Mouse (Mus musculus): ENCODE results near the gene Slc39a7. TPM values are rescaled to one million over a fixed set of nuclear protein-coding genes. Genes with fewer than 3 reads are reported as not detected.
"Not testable (repeated sequence)": the region's sequence is repeated elsewhere in the genome, so short reads cannot be mapped to it uniquely, and the experiment has no call there.

The Slc39a7 gene
- total and polyA plus RNA-seq, 2 experiments from 2014 or later = 152 to 229 TPM

DNA sequence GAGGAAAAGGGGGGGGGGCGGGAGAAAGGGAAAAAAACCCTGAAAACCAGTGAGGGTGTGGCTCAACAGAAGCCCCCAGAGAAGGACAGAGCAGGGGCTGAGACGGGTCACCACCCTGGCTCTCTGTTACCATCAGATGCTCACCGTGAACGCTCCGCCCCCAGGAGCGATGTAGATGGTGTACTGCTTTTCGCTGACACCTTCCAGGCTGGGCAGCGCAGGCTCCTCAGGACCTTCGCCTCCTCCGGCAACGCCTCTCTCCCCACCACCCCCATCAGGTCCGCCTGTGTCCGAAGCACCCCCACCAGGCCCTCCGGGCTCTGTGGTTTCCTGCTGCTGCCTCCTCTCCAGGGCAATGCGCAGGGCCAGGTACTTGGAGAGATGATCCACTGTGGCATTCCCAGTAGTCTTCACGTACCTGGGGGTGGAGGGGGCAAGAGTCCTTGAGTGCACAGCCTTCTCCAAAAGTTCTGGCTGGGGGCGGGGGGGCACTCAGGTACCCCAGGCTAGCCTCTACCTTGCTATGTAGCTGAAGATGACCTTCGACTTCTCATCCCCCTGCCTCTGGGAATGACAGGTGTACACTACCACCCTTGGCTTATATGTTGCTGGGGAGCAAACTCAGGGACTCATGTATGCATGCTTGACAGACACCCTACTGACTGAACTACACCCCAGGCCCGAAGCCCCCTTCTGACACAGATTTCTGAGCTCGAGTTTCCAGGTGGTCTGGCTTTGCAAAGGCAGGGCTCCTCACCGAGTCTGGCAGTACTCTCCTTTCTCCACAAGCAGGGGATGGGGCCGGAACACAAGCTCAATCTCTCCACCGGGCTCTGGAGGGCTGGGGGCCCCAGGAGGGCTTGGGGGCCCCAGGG is 9.7 kb downstream of the Slc39a7 start:
- no peak overlapping the region for H3K4me3 ChIP-seq (ENCODE audit: low read depth, low read length)
- no peaks in the 10 kb centered on the region for H3K27me3 ChIP-seq (ENCODE audit: insufficient read depth, low read length)
- H3K9ac ChIP-seq (replicated peaks; ENCODE audit: low read length, poor library complexity, severe bottlenecking) = no peak overlapping the region
- no peak for TF ChIP-seq CTCF (IDR thresholded peaks at IDR 0.05)
- DNase-seq (ENCODE audit: low spot score) = no peak
- no peak overlapping the region for H3K27ac ChIP-seq (ENCODE audit: low read depth, low read length)
- ATAC-seq (ENCODE audit: low FRiP score) = no peak
- H3K4me2 ChIP-seq (ENCODE audit: low read depth, low read length, poor library complexity, severe bottlenecking) = no peak overlapping the region
- H3K9me3 ChIP-seq (ENCODE audit: low read length) = no peaks in the 10 kb centered on the region
- WGBS = 95% methylated on average over 23 of the region's 23 CpGs
- H3K4me1 ChIP-seq (ENCODE audit: insufficient read depth, low read length) = peaks cover 17% of the 10 kb centered on the region; the same call in 1 of the 2 replicates
- peaks cover 10% of the 10 kb centered on the region; the same call in 1 of the 2 replicates for H3K36me3 ChIP-seq (ENCODE audit: insufficient read depth, low read length)

- H3K36me3 ChIP-seq (ENCODE audit: insufficient read depth, low read length) = no peaks in the 10 kb centered on the region
Observed at GRCm38 (mm10) chr17:34013436-34013835, 18.0 kb downstream of the Slc39a7 start.

GRCm38 (mm10) chr17:34010156-34010555 is 21.3 kb downstream of the Slc39a7 start:
- H3K4me3 ChIP-seq (ENCODE audit: low read depth, low read length) = no peak overlapping the region
- no peak overlapping the region for H3K27ac ChIP-seq (ENCODE audit: low read depth, low read length)
- no peaks in the 10 kb centered on the region for H3K4me1 ChIP-seq (ENCODE audit: insufficient read depth, low read length)
- no peak overlapping the region for H3K9ac ChIP-seq (replicated peaks; ENCODE audit: low read length, poor library complexity, severe bottlenecking)
- ATAC-seq (ENCODE audit: low FRiP score) = no peak
- no peaks in the 10 kb centered on the region for H3K36me3 ChIP-seq (ENCODE audit: insufficient read depth, low read length)
- no peak for TF ChIP-seq CTCF (IDR thresholded peaks at IDR 0.05)
- no peaks in the 10 kb centered on the region for H3K27me3 ChIP-seq (ENCODE audit: insufficient read depth, low read length)
- WGBS = 71% methylated on average over 5 of the region's 5 CpGs
- no peaks in the 10 kb centered on the region for H3K9me3 ChIP-seq (ENCODE audit: low read length)
- no peak for DNase-seq (ENCODE audit: low spot score)
- H3K4me2 ChIP-seq (ENCODE audit: low read depth, low read length, poor library complexity, severe bottlenecking) = no peak overlapping the region

More at GRCm38 (mm10) chr17:34013436-34013835, 18.0 kb downstream of the Slc39a7 start:
- DNase-seq (ENCODE audit: low spot score) (no peak), ATAC-seq (ENCODE audit: low FRiP score) (no peak)
- H3K27ac ChIP-seq (ENCODE audit: low read depth, low read length) = no peak overlapping the region
- WGBS = 89% methylated on average over 8 of the region's 8 CpGs
- H3K4me2 ChIP-seq (ENCODE audit: low read depth, low read length, poor library complexity, severe bottlenecking) = no peak overlapping the region
- H3K4me3 ChIP-seq (ENCODE audit: low read depth, low read length) = no peak overlapping the region
- H3K9me3 ChIP-seq (ENCODE audit: low read length) = no peaks in the 10 kb centered on the region
- H3K9ac ChIP-seq (replicated peaks; ENCODE audit: low read length, poor library complexity, severe bottlenecking) = no peak overlapping the region
- TF ChIP-seq CTCF (IDR thresholded peaks at IDR 0.05) = no peak
- H3K27me3 ChIP-seq (ENCODE audit: insufficient read depth, low read length) = no peaks in the 10 kb centered on the region
- H3K4me1 ChIP-seq (ENCODE audit: insufficient read depth, low read length) = no peaks in the 10 kb centered on the region

GRCm38 (mm10) chr17:34006570-34006969 is 24.9 kb downstream of the Slc39a7 start:
- no peak overlapping the region for H3K9ac ChIP-seq (replicated peaks; ENCODE audit: low read length, poor library complexity, severe bottlenecking)
- no peaks in the 10 kb centered on the region for H3K27me3 ChIP-seq (ENCODE audit: insufficient read depth, low read length)
- no peak overlapping the region for H3K4me3 ChIP-seq (ENCODE audit: low read depth, low read length)
- 66% methylated on average over 2 of the region's 2 CpGs for WGBS
- no peak overlapping the region for H3K27ac ChIP-seq (ENCODE audit: low read depth, low read length)
- no peaks in the 10 kb centered on the region for H3K9me3 ChIP-seq (ENCODE audit: low read length)
- H3K4me1 ChIP-seq (ENCODE audit: insufficient read depth, low read length) = no peaks in the 10 kb centered on the region
- no peak for ATAC-seq (ENCODE audit: low FRiP score)
- DNase-seq (ENCODE audit: low spot score) = no peak
- H3K36me3 ChIP-seq (ENCODE audit: insufficient read depth, low read length) = no peaks in the 10 kb centered on the region
- TF ChIP-seq CTCF (IDR thresholded peaks at IDR 0.05) = no peak
- H3K4me2 ChIP-seq (ENCODE audit: low read depth, low read length, poor library complexity, severe bottlenecking) = no peak overlapping the region

DNA sequence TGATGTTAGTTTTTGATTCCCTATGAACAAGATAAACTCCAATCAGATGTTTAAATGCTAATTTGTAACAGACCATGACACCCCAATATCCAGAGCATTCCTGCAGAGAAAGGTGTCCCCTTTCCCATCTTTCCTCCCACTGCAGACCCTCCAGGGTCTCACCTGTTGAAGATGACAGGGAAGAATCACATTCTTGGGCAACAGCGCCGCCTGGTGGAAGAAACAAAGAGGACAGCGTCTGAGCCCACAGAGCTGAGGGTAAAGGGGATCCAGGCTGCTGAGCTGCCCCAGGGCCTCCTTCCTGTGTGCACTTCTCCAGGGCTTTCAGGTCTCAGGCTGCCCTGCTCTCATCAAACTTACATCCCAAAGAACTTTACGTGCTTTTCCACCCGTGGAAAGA is 28.1 kb downstream of the Slc39a7 start:
- Histone ChIP-seq H3K4me3 (ENCODE audit: low read depth, low read length) (no peak overlapping the region), H3K27me3 (ENCODE audit: insufficient read depth, low read length) (peaks cover 7% of the 10 kb centered on the region; the same call in 1 of the 2 replicates), H3K9ac (replicated peaks; ENCODE audit: low read length, poor library complexity, severe bottlenecking) (no peak overlapping the region), H3K27ac (ENCODE audit: low read depth, low read length) (no peak overlapping the region), H3K9me3 (ENCODE audit: low read length) (no peaks in the 10 kb centered on the region), H3K36me3 (ENCODE audit: insufficient read depth, low read length) (no peaks in the 10 kb centered on the region), H3K4me1 (ENCODE audit: insufficient read depth, low read length) (0 out of 2 replicates have a peak, but pooled peaks cover 4% of the 10 kb centered on the region), H3K4me2 (ENCODE audit: low read depth, low read length, poor library complexity, severe bottlenecking) (no peak overlapping the region)
- DNase-seq (ENCODE audit: low spot score) (peak; percentile 43), ATAC-seq (ENCODE audit: low FRiP score) (no peak)
- 9% methylated on average over 5 of the region's 5 CpGs for WGBS
- TF ChIP-seq CTCF (IDR thresholded peaks at IDR 0.05) = peak; percentile 81

GRCm38 (mm10) chr17:34000796-34001195 is 30.7 kb downstream of the Slc39a7 start:
- H3K9me3 ChIP-seq (ENCODE audit: low read length); H3K4me3 ChIP-seq (ENCODE audit: low read depth, low read length); DNase-seq (ENCODE audit: low spot score); H3K27me3 ChIP-seq (ENCODE audit: insufficient read depth, low read length); H3K4me2 ChIP-seq (ENCODE audit: low read depth, low read length, poor library complexity, severe bottlenecking); H3K9ac ChIP-seq (replicated peaks; ENCODE audit: low read length, poor library complexity, severe bottlenecking); H3K4me1 ChIP-seq (ENCODE audit: insufficient read depth, low read length); H3K27ac ChIP-seq (ENCODE audit: low read depth, low read length); H3K36me3 ChIP-seq (ENCODE audit: insufficient read depth, low read length); ATAC-seq (ENCODE audit: low FRiP score): not testable (repeated sequence)
- 43% methylated on average over 2 of the region's 2 CpGs for WGBS
